Mouse (Mus musculus) liver, adult 2 months (tissue): ENCODE data around the gene Pla2g6. TPM values are rescaled to one million over a fixed set of nuclear protein-coding genes. Genes with fewer than 3 reads are reported as not detected.

Source experiments
- DNase-seq: peaks from one replicate; pipeline ENCODE4 v3.0.0-alpha.2; 2011; ENCODE audit warnings: low read depth, low spot score; ENCODE audit errors: extremely low read depth
- H3K27ac ChIP-seq: fragments of 200-500 bp; replicated peaks from 2 replicates; pipeline ENCODE4 v1.5.1; 2012; ENCODE audit warnings: low read depth, mild to moderate bottlenecking, control low read depth, inconsistent platforms, low read length; ENCODE audit not compliant: insufficient read depth
- H3K27me3 ChIP-seq: fragments of 200-500 bp; 2 replicates; pipeline ENCODE4 v1.6.1; 2012; ENCODE audit warnings: mild to moderate bottlenecking, moderate library complexity, low read length, inconsistent platforms; ENCODE audit not compliant: control insufficient read depth, insufficient read depth
- H3K36me3 ChIP-seq: fragments of 200-500 bp; 2 replicates; pipeline ENCODE4 v1.6.1; 2012; ENCODE audit warnings: low read length, inconsistent platforms; ENCODE audit not compliant: control insufficient read depth, insufficient read depth
- H3K4me1 ChIP-seq: fragments of 200-500 bp; 2 replicates; pipeline ENCODE4 v1.6.1; 2011; ENCODE audit warnings: low read length; ENCODE audit not compliant: control insufficient read depth, insufficient read depth
- H3K4me3 ChIP-seq: fragments of 200-500 bp; 2 replicates; pipeline ENCODE4 v1.5.1; 2011; ENCODE audit warnings: low read depth, mild to moderate bottlenecking, control low read depth, low read length, moderate library complexity; ENCODE audit not compliant: insufficient read depth
- H3K79me2 ChIP-seq: fragments of 200-500 bp; 2 replicates; pipeline ENCODE4 v1.6.1; 2012; ENCODE audit warnings: inconsistent platforms, mild to moderate bottlenecking, low read length, moderate library complexity; ENCODE audit not compliant: control insufficient read depth, insufficient read depth
- H3K9ac ChIP-seq: fragments of 200-500 bp; 2 replicates; pipeline ENCODE4 v1.6.1; 2012; ENCODE audit warnings: low read depth, mild to moderate bottlenecking, control low read depth, inconsistent platforms, low read length
- CTCF ChIP-seq: fragments of 200-500 bp; IDR thresholded peaks from 2 replicates; pipeline ENCODE4 v1.5.1; 2011; ENCODE audit warnings: low read depth, low read length, control low read depth
- POLR2A ChIP-seq: fragments of 200-500 bp; IDR thresholded peaks from 2 replicates; pipeline ENCODE4 v1.6.1; 2011; ENCODE audit warnings: low read length, control low read depth; ENCODE audit not compliant: insufficient read depth; ENCODE audit errors: extremely low read depth
- WGBS: fragments of 180-500 bp; shearing (Covaris S2); methylation state at CpG from one replicate; pipeline ENCODE4 v1.1.7; 2018; 5-methylcytosine and 5-hydroxymethylcytosine counted together
- polyA plus RNA-seq: library from polyadenylated mRNA; depleted of rRNA; stranded (reverse); fragments of >200 nt; gene quantifications from 2 replicates; pipeline ENCODE4 v1.2.3, GENCODE M21; 2012
- total RNA-seq: library from RNA; depleted of rRNA; stranded (reverse); fragments of >200 nt; gene quantifications from 2 replicates; pipeline ENCODE4 v1.2.3, GENCODE M21; 2014

The Pla2g6 gene
- total and polyA plus RNA-seq, 2 experiments = 16.3 to 24.5 TPM

- no peaks in the 10 kb centered on the region for H3K4me1 ChIP-seq
- no peaks in the 10 kb centered on the region for H3K36me3 ChIP-seq
- TF ChIP-seq CTCF = no peak
- no peak for TF ChIP-seq POLR2A
- no peak for DNase-seq
- no peak overlapping the region for H3K4me3 ChIP-seq
- WGBS = 69% methylated on average over 10 of the region's 10 CpGs
- H3K27me3 ChIP-seq = no peaks in the 10 kb centered on the region
- H3K9ac ChIP-seq = no peak overlapping the region
- no peaks in the 10 kb centered on the region for H3K79me2 ChIP-seq
- H3K27ac ChIP-seq = no peak overlapping the region
Observed at GRCm38 (mm10) chr15:79273020-79273419, 55.2 kb downstream of the Pla2g6 start.

- 35% methylated on average over 17 of the region's 17 CpGs for WGBS
- Histone ChIP-seq H3K4me1 (no peaks in the 10 kb centered on the region), H3K27ac (no peak overlapping the region), H3K36me3 (no peaks in the 10 kb centered on the region), H3K27me3 (no peaks in the 10 kb centered on the region), H3K79me2 (no peaks in the 10 kb centered on the region), H3K4me3 (no peak overlapping the region), H3K9ac (no peak overlapping the region)
- peak; percentile 68 for TF ChIP-seq CTCF
- TF ChIP-seq POLR2A = no peak
- no peak for DNase-seq
Observed at GRCm38 (mm10) chr15:79271124-79271746, 57.0 kb downstream of the Pla2g6 start.

GRCm38 (mm10) chr15:79270317-79271123 lies 57.7 kb downstream of the Pla2g6 start:
- Histone ChIP-seq H3K4me1 (no peaks in the 10 kb centered on the region), H3K9ac (peak overlapping the region; percentile 26; the same call in 1 of the 2 replicates), H3K27me3 (no peaks in the 10 kb centered on the region), H3K36me3 (no peaks in the 10 kb centered on the region), H3K4me3 (no peak overlapping the region; the same call in 1 of the 2 replicates), H3K27ac (no peak overlapping the region), H3K79me2 (no peaks in the 10 kb centered on the region)
- peak; percentile 14 for DNase-seq
- 40% methylated on average over 33 of the region's 33 CpGs for WGBS
- TF ChIP-seq POLR2A = no peak
- TF ChIP-seq CTCF = no peak

- Histone ChIP-seq H3K4me3 (no peak overlapping the region), H3K27me3 (no peaks in the 10 kb centered on the region), H3K9ac (no peak overlapping the region), H3K79me2 (no peaks in the 10 kb centered on the region), H3K4me1 (no peaks in the 10 kb centered on the region), H3K27ac (no peak overlapping the region), H3K36me3 (no peaks in the 10 kb centered on the region)
- no peak for DNase-seq
- TF ChIP-seq POLR2A (no peak), CTCF (no peak)
- 67% methylated on average over 1 of the region's 1 CpGs for WGBS
Observed at GRCm38 (mm10) chr15:79268521-79268920, 59.7 kb downstream of the Pla2g6 start.

- no peak for DNase-seq
- H3K4me3 ChIP-seq = no peak overlapping the region
- peaks cover 14% of the 10 kb centered on the region for H3K27me3 ChIP-seq
- TF ChIP-seq CTCF (no peak), POLR2A (no peak)
- 80% methylated on average over 4 of the region's 4 CpGs for WGBS
- no peaks in the 10 kb centered on the region for H3K36me3 ChIP-seq
- no peaks in the 10 kb centered on the region for H3K4me1 ChIP-seq
- H3K9ac ChIP-seq = no peak overlapping the region
- H3K79me2 ChIP-seq = no peaks in the 10 kb centered on the region
- H3K27ac ChIP-seq = no peak overlapping the region
Observed at GRCm38 (mm10) chr15:79265384-79265783, 62.8 kb downstream of the Pla2g6 start.

- H3K4me3 ChIP-seq = no peak overlapping the region
- H3K4me1 ChIP-seq = no peaks in the 10 kb centered on the region
- H3K36me3 ChIP-seq = no peaks in the 10 kb centered on the region
- H3K79me2 ChIP-seq = no peaks in the 10 kb centered on the region
- no peak overlapping the region for H3K9ac ChIP-seq
- no peak overlapping the region for H3K27ac ChIP-seq
- WGBS = 97% methylated on average over 6 of the region's 6 CpGs
- TF ChIP-seq POLR2A (no peak), CTCF (no peak)
- DNase-seq = no peak
- peaks cover 16% of the 10 kb centered on the region for H3K27me3 ChIP-seq
Observed at GRCm38 (mm10) chr15:79263726-79264125, 64.5 kb downstream of the Pla2g6 start.
